Mouse (Mus musculus) CD4-positive helper T cell, adult 2 months (primary cell): ENCODE measurements around the gene Fam71f2.
A peak's percentile ranks its signal among the peaks of the same experiment; 100 is the strongest.

ENCODE experiments used
- DNase-seq: peaks from one replicate; pipeline ENCODE4 v3.0.0-alpha.2; 2012; ENCODE audit warnings: low read depth, missing footprints, low spot score

The Fam71f2 gene

GRCm38 (mm10) chr6:29276746-29277145 lies 2.6 kb upstream of the Fam71f2 start:
- DNase-seq, result no peak

GRCm38 (mm10) chr6:29278513-29279267 lies 703 bp upstream of the Fam71f2 start:
- peak; percentile 71 for DNase-seq

DNA sequence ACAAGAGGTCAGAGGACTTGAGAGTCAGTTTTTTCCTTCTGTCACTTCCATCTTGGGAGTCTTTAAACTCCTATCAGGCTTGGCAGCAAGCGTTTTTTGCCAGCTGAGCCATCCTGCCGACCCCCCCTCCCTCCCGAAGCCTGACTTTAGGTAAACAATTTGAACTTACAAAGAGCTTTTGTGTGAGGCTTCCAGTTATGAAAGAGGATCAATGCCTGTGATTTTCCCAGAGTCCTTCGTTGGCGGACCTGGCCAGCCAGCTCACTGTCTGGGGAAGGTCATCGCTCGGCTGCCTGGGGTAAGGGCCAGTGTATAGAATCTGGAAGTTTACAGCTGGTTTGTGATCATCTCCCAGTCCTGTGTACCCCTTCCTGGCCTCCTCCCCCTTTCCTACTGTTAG lies 1.3 kb downstream of the Fam71f2 start:
- no peak for DNase-seq

DNA sequence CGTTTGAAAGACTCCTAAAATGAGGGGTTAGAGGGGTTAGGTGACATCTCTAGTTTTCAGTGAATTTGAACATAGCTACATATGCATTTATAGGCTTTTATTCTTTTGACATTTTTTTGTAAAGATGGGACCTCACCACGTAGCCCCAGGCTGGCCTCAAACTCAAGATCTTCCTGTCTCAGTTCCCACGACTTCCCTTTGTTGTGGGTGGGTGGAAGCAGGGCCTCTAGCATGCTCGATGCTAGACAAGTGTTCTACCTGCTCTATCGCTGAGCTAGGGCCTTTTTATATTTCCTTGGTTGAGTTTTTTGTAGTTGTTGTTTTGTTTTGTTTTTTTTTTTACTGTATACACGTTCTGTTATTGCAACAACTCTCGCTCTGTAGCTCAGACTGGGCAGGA lies 7.5 kb downstream of the Fam71f2 start:
- DNase-seq, result peak; percentile 68

- no peak for DNase-seq
Measured at GRCm38 (mm10) chr6:29287481-29287880, 8.1 kb downstream of the Fam71f2 start.

DNA sequence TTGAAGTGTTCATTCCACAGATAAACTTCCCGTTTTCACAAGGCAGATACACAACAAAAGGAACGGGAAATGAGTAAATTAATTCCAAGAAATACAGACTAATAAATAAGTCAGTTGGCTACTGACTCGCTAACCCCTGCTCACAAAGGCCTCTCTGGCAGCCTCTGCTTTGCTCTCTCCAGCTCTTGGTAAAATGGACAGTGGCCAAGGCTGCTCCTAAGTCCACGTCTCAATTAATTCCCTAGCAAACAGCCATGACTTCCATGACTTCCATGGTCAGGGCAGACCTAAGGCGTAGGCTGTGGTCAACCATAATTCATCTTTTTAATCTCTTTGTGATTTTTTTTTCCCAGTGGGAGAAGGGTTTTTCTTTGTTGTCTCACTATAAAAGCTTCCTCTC lies 8.6 kb downstream of the Fam71f2 start:
- no peak for DNase-seq

GRCm38 (mm10) chr6:29288651-29289050 lies 9.3 kb downstream of the Fam71f2 start:
- DNase-seq, result no peak

GRCm38 (mm10) chr6:29299112-29299511 lies 19.7 kb downstream of the Fam71f2 start:
- no peak for DNase-seq

- no peak for DNase-seq
Measured at GRCm38 (mm10) chr6:29303251-29303650, 23.9 kb downstream of the Fam71f2 start.

- DNase-seq, result no peak
Measured at GRCm38 (mm10) chr6:29303726-29304125, 24.3 kb downstream of the Fam71f2 start.

- DNase-seq, result no peak
Measured at GRCm38 (mm10) chr6:29305462-29305861, 26.1 kb downstream of the Fam71f2 start.

GRCm38 (mm10) chr6:29308846-29309605 lies 29.6 kb downstream of the Fam71f2 start:
- DNase-seq, result no peak

DNA sequence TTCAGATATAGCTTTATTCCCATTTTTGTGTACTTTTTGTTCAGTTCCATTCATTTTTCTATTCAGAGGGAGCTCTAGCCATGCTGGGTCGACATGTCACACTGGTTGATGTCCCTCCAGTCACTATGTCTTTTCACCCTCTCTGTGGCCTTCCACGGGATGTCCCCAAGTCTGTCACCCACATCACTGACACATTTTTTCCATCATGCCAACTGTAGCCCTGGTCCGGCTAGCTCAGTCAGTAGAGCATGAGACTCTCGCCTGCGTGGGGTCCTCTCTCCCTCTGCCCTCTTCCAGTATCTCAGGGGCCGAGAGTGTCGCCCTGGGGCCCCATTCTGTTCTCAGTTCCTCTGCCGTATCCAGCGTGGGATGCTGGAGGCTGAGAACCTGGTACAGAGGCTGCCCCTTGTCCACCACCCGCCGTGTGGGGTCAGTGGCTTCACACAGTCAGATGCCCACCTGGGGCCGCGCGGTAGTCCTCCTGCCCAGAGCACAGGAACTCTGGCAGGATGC lies 34.4 kb downstream of the Fam71f2 start:
- DNase-seq, result no peak

- no peak for DNase-seq
Measured at GRCm38 (mm10) chr6:29317286-29317685, 37.9 kb downstream of the Fam71f2 start.

GRCm38 (mm10) chr6:29317941-29318340 lies 38.5 kb downstream of the Fam71f2 start:
- DNase-seq, result no peak

DNA sequence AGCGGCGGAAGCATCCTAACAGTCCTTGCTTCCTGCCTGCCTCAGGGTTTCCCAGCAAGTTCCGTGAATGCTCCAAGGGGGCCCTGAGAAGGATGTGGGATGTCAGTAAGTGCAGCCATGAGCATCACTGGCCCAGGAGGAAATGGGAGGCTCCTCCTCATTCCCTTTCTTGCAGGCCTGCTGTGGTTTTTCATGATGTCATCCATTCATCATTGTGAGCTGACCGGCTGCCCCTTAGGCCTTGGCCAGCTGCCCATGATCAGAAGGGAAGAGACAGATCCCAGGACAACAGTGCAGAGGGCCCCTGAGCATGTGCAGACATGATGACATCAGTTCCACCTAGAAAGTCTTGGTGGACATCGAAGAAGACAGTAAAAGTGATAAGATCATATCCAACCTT lies 39.5 kb downstream of the Fam71f2 start, which contains the start of gene Fam71f1:
Gene Fam71f1, plus strand, starts transcription at position 262 of the 400 bp plus-strand sequence.
- DNase-seq, result no peak

GRCm38 (mm10) chr6:29321586-29321985 lies 42.2 kb downstream of the Fam71f2 start:
- DNase-seq, result no peak

DNA sequence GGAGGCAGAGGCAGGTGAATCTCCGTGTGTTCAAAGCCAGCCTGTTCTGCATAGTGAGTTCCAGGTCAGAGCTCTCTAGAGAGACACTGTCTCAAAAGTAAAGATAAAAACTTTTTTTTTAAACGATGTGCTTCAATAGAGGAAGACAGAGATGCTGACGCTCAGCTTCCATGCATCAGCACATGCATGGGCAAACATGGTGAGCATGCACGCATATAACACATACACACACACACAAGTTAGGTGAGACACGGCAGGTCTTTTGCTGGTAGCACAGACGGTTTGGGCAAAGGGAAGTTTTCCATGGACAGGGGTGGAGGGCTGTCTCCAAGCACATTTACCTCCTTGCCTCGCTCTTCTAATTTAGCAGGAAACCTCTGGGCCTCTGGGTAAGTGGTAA lies 42.8 kb downstream of the Fam71f2 start:
- DNase-seq, result no peak

- DNase-seq, result no peak
Measured at GRCm38 (mm10) chr6:29322735-29323134, 43.3 kb downstream of the Fam71f2 start.

- DNase-seq, result no peak
Measured at GRCm38 (mm10) chr6:29326961-29327360, 47.6 kb downstream of the Fam71f2 start.

DNA sequence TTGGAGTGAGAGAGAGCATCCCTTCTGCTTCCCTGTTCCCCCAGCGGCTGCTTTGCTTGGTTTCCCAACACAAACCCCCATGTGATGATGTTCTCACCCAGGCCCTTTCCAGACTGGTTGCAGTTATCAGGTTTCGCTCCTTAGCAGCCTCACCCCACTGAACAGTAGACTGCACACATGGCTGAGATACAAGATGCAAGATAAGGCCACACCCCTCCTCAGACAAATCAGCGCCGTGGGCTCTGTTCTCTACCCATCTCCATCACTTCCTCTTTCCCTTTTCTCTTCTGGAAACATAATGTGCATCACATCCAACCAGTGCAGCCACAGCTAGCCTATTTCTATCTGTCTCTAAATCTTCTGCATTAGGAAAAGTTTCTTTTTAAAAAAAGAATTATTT lies 50.1 kb downstream of the Fam71f2 start:
- no peak for DNase-seq
